Mouse (Mus musculus) ES-Bruce4 (cell line): ENCODE measurements around the gene Gucd1.

ENCODE experiments used
- CTCF ChIP-seq: IDR thresholded peaks from one replicate; pipeline ENCODE4 v1.8.1; 2011; ENCODE audit warnings: low read depth, low read length
- EP300 ChIP-seq: IDR thresholded peaks from 2 replicates; pipeline ENCODE4 v1.6.1; 2011; ENCODE audit warnings: low read depth, low read length; ENCODE audit not compliant: insufficient read depth
- POLR2A ChIP-seq: IDR thresholded peaks from one replicate; pipeline ENCODE4 v1.8.1; 2011; ENCODE audit warnings: low read length; ENCODE audit not compliant: insufficient read depth

GRCm38 (mm10) chr10:75436604-75437217 is 81.1 kb downstream of the Gucd1 start:
- peak; percentile 62 for TF ChIP-seq CTCF
- no peak for TF ChIP-seq POLR2A
- no peak for TF ChIP-seq EP300
